Mouse (Mus musculus) forebrain, embryonic 11.5 days (tissue): ENCODE measurements around the gene Shroom4. TPM values are rescaled to one million over a fixed set of nuclear protein-coding genes. Genes with fewer than 3 reads are reported as not detected.
A peak's percentile ranks its signal among the peaks of the same experiment; 100 is the strongest.
"Not testable (repeated sequence)": the region's sequence is repeated elsewhere in the genome, so short reads cannot be mapped to it uniquely, and the experiment has no call there.

ENCODE experiments used
- ATAC-seq: fragments of 200-750 bp; cut with Nextera tagmentation; replicated peaks from 2 replicates; pipeline ENCODE4 v1.8.0; 2017; ENCODE audit warnings: moderate TSS enrichment; ENCODE audit not compliant: low FRiP score
- DNase-seq: peaks from one replicate; pipeline ENCODE4 v3.0.0-alpha.2; 2017; ENCODE audit warnings: low spot score
- H3K27ac ChIP-seq: fragments of 300-500 bp; sonication (generic); 2 replicates; pipeline ENCODE4 v1.5.1; 2014; ENCODE audit warnings: low read depth, low read length
- H3K27me3 ChIP-seq: fragments of 300-500 bp; sonication (generic); 2 replicates; pipeline ENCODE4 v1.6.1; 2014; ENCODE audit warnings: mild to moderate bottlenecking, low read length, mixed read lengths; ENCODE audit not compliant: control insufficient read depth, insufficient read depth
- H3K36me3 ChIP-seq: fragments of 300-500 bp; sonication (generic); 2 replicates; pipeline ENCODE4 v1.6.1; 2014; ENCODE audit warnings: mild to moderate bottlenecking, low read length, moderate library complexity, mixed read lengths; ENCODE audit not compliant: control insufficient read depth, insufficient read depth
- H3K4me1 ChIP-seq: fragments of 300-500 bp; sonication (generic); replicated peaks from 2 replicates; pipeline ENCODE4 v1.6.1; 2014; ENCODE audit warnings: low read length, mixed read lengths; ENCODE audit not compliant: control insufficient read depth, insufficient read depth
- H3K4me2 ChIP-seq: fragments of 300-500 bp; sonication (generic); 2 replicates; pipeline ENCODE4 v1.6.1; 2014; ENCODE audit warnings: low read depth, mild to moderate bottlenecking, low read length, moderate library complexity, mixed read lengths; ENCODE audit not compliant: severe bottlenecking
- H3K4me3 ChIP-seq: fragments of 300-500 bp; sonication (generic); 2 replicates; pipeline ENCODE4 v1.5.1; 2014; ENCODE audit warnings: low read depth, low read length
- H3K9ac ChIP-seq: fragments of 300-500 bp; sonication (generic); 2 replicates; pipeline ENCODE4 v1.6.1; 2014; ENCODE audit warnings: low read length
- H3K9me3 ChIP-seq: fragments of 300-500 bp; sonication (generic); 2 replicates; pipeline ENCODE4 v1.6.1; 2016; ENCODE audit warnings: low read length, mixed read lengths; ENCODE audit not compliant: control insufficient read depth
- WGBS: fragments of 180-500 bp; shearing (Covaris S2); extraction: QIAGEN DNeasy Blood & Tissue Kit; methylation state at CpG from one replicate; pipeline ENCODE4 v1.1.7; 2014; 5-methylcytosine and 5-hydroxymethylcytosine counted together
- polyA plus RNA-seq: library from polyadenylated mRNA; unstranded; fragments of >200 nt; fragmentation: Nextera tagmentation; extraction: Ambion mirVana; gene quantifications from 2 replicates; pipeline ENCODE4 v1.2.1, GENCODE M21; 2014

The Shroom4 gene
- polyA plus RNA-seq, 1 experiment from 2014 or later = 5.4 TPM

DNA sequence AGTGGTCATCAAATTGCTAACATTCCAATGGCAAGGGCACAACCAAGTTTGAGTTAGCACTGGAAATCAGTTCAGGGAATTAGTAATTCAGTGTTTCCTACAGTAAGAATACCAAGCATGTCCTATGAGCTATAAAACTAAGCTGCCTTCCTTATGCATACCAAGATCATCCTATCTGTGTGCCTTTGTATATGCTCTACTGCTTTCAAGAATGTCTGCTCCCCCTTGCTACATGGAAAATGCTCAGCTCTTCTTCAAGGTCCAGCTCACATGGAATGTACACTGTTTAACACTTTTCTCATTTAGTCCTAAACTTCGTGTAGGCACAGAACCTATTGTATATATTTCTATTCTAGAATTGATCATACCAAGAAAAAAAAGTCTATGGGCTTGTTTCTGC lies 69.6 kb downstream of the Shroom4 start:
- WGBS = no CpG with 5 or more reads among the region's 1 CpGs
- H3K27ac ChIP-seq, H3K9ac ChIP-seq, H3K4me3 ChIP-seq, H3K27me3 ChIP-seq, H3K4me1 ChIP-seq, H3K9me3 ChIP-seq, DNase-seq, ATAC-seq, H3K4me2 ChIP-seq, H3K36me3 ChIP-seq: not testable (repeated sequence)

DNA sequence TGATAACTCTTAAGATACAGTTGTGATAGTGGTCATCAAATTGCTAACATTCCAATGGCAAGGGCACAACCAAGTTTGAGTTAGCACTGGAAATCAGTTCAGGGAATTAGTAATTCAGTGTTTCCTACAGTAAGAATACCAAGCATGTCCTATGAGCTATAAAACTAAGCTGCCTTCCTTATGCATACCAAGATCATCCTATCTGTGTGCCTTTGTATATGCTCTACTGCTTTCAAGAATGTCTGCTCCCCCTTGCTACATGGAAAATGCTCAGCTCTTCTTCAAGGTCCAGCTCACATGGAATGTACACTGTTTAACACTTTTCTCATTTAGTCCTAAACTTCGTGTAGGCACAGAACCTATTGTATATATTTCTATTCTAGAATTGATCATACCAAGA lies 72.9 kb downstream of the Shroom4 start:
- H3K4me1 ChIP-seq, H3K9me3 ChIP-seq, H3K4me3 ChIP-seq, H3K9ac ChIP-seq, H3K27ac ChIP-seq, DNase-seq, H3K4me2 ChIP-seq, H3K27me3 ChIP-seq, ATAC-seq, H3K36me3 ChIP-seq: not testable (repeated sequence)
- WGBS = no CpG with 5 or more reads among the region's 1 CpGs

DNA sequence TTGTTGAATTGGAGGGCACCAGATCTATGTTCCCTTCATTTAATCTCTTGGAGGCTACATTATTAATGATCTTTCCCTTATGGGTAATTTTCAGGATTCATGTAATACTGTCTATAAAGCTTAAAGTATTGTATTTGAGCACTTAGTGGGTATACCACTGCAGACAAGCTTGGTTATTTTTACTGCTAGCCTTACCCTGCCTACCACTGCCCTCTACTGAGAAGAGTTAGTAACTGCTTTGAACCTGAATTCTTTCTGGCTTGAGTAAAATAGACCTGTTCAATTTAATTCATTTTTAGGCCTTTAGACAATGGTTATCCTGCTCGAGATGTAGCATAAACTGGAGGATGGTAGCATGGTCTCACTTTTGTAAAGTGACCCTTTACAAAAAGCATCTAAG lies 75.5 kb downstream of the Shroom4 start:
- H3K9me3 ChIP-seq = no peaks in the 10 kb centered on the region
- 38% methylated on average over 1 of the region's 1 CpGs for WGBS
- DNase-seq = no peak

DNA sequence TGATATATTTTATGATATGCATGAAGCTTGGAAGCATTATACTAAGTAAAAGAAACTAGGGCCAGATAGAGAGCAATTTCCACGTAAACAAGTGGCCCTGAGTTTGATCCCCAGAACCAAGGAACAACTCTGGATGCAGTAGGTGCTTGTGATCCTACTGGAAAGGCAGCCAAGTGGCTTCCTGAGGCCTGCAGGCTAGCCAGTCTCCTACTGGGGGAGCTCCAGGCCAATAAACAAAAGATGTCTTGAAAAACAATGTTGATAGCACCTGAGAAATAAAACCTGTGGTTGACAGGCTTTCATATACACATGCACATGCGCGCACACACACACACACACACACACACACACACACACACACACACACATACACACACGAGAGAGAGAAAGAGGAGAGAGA lies 82.6 kb downstream of the Shroom4 start:
- H3K36me3 ChIP-seq = no peaks in the 10 kb centered on the region
- DNase-seq (no peak), ATAC-seq (no peak)
- H3K9ac ChIP-seq = no peak overlapping the region
- H3K9me3 ChIP-seq = no peaks in the 10 kb centered on the region
- 77% methylated on average over 4 of the region's 4 CpGs for WGBS
- H3K4me3 ChIP-seq = no peak overlapping the region
- H3K27me3 ChIP-seq = no peaks in the 10 kb centered on the region
- H3K27ac ChIP-seq = no peak overlapping the region
- no peak overlapping the region for H3K4me2 ChIP-seq
- H3K4me1 ChIP-seq = no peaks in the 10 kb centered on the region

More for the DNA sequence above, 75.5 kb downstream of the Shroom4 start:
- H3K4me2 ChIP-seq = no peak overlapping the region
- no peak overlapping the region for H3K4me3 ChIP-seq
- no peak for ATAC-seq
- no peaks in the 10 kb centered on the region for H3K36me3 ChIP-seq
- no peaks in the 10 kb centered on the region for H3K4me1 ChIP-seq
- H3K9ac ChIP-seq = no peak overlapping the region
- H3K27ac ChIP-seq = no peak overlapping the region
- no peaks in the 10 kb centered on the region for H3K27me3 ChIP-seq

DNA sequence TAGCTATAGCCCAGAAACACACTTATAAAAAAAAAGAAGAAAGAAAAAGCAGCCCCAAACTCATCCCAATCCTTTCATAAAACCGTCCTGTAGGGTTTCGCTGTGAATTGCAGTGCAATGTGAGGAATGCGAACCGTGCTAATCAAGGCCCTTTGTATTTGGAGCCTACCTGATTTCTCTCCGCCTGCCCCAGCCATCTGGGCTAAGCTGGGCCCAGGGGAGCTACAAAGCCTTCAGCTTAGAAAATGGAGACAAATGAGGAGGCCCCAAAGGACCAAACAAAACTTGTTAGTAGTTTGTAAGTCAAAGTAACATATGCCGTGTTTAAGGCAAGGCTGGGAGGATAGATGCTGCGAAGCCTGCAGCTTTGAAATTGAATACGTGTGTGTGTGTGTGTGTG lies 84.2 kb downstream of the Shroom4 start:
- no peaks in the 10 kb centered on the region for H3K9me3 ChIP-seq
- H3K36me3 ChIP-seq = no peaks in the 10 kb centered on the region
- H3K4me3 ChIP-seq = no peak overlapping the region
- H3K27ac ChIP-seq = peak overlapping the region; percentile 31; the same call in 1 of the 2 replicates
- no peak overlapping the region for H3K4me2 ChIP-seq
- 19% methylated on average over 8 of the region's 8 CpGs for WGBS
- no peaks in the 10 kb centered on the region for H3K27me3 ChIP-seq
- H3K4me1 ChIP-seq = no peaks in the 10 kb centered on the region
- no peak overlapping the region for H3K9ac ChIP-seq
- DNase-seq (peak; percentile 48), ATAC-seq (no peak)

DNA sequence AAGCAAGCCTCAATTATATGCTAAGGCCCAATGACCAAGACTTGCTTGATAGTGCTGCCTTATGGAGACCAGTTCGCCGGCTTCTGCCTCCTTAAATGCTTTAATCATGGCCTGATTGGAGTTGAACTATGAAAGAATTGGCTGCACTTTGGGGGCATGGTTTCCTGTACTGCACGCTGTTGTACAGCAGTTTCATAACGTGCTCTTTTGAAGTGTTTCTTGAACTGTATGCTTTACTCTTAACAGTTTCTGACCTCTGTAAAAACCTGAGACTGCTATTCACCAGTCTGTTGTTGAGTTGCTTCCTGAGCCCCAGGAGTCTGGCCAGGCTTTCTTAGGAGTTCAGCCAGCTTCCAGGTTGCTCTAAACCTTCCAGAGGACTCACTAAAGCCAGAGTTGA lies 90.8 kb downstream of the Shroom4 start:
- ATAC-seq (no peak), DNase-seq (no peak)
- H3K36me3 ChIP-seq = no peaks in the 10 kb centered on the region
- no peak overlapping the region for H3K9ac ChIP-seq
- no peak overlapping the region for H3K4me3 ChIP-seq
- H3K4me2 ChIP-seq = no peak overlapping the region
- no peaks in the 10 kb centered on the region for H3K9me3 ChIP-seq
- 75% methylated on average over 4 of the region's 4 CpGs for WGBS
- peaks cover 2% of the 10 kb centered on the region; the same call in 1 of the 2 replicates for H3K4me1 ChIP-seq
- H3K27me3 ChIP-seq = no peaks in the 10 kb centered on the region
- no peak overlapping the region for H3K27ac ChIP-seq

DNA sequence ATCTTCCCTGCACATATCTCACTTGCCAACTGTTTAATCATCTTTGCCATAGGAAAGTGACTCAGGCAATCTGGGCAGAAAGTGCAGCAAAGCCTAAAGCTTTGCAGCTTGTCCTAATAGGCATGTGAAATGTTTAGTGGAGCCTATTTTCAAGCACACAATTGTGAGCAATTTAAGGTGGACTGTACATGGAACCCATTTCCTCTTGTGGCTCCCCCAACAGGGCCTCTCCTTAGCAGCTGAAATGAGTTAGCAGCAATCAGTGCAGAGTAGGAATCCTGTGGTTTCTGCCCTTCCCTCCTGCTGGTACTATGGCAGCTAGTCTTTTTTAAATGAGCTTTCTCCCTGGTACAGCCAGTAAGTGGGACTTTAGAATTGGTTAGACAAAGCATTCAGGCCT lies 95.8 kb downstream of the Shroom4 start:
- peaks cover 2% of the 10 kb centered on the region; the same call in 1 of the 2 replicates for H3K4me1 ChIP-seq
- no peaks in the 10 kb centered on the region for H3K27me3 ChIP-seq
- H3K4me2 ChIP-seq = no peak overlapping the region
- H3K9ac ChIP-seq = no peak overlapping the region
- DNase-seq (no peak), ATAC-seq (no peak)
- no peaks in the 10 kb centered on the region for H3K36me3 ChIP-seq
- no peaks in the 10 kb centered on the region for H3K9me3 ChIP-seq
- no peak overlapping the region for H3K27ac ChIP-seq
- no peak overlapping the region for H3K4me3 ChIP-seq

DNA sequence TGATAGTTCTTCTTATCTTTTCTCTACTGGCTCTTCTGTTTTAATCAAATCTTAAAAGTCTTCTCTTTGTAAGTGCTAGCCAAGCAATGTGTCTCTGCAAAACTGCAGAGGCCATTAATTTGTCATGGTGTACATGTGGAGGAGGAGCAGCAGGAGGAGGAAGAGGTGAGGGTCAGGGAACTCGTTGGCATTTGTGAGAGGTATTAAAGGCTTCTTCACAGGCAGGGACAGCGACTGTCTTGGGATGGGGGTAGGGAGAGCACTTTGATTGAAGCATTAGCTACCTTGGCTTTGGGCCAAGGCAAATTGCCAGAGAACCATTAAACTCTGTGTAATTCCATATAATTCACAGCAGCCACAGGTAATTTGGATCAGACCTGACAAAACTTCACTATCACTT lies 96.7 kb downstream of the Shroom4 start:
- no peak overlapping the region for H3K9ac ChIP-seq
- no peaks in the 10 kb centered on the region for H3K36me3 ChIP-seq
- H3K9me3 ChIP-seq = no peaks in the 10 kb centered on the region
- no peak overlapping the region for H3K4me2 ChIP-seq
- no peaks in the 10 kb centered on the region for H3K27me3 ChIP-seq
- H3K4me3 ChIP-seq = no peak overlapping the region
- WGBS = 38% methylated on average over 2 of the region's 2 CpGs
- H3K4me1 ChIP-seq = peaks cover 2% of the 10 kb centered on the region; the same call in 1 of the 2 replicates
- no peak overlapping the region for H3K27ac ChIP-seq
- ATAC-seq (no peak), DNase-seq (no peak)

DNA sequence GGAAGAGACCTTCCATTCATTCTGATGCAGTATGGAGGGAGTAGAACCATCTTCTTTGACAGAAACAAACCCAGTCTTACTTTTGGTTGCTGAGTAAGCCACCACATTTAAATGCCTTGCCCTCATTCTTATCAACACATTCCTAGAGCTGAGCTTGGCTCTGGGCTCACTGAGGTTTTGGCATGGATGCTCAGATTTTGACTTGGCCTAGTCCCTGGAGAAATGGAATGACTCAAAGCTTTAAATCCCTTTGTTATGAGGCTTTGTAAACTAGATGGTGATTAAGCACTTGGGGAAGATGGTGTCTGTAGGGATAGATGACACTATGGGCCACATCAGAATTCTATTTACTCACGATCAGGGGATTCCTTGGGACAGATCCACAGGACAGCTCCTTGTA lies 102.2 kb downstream of the Shroom4 start:
- Histone ChIP-seq H3K27ac (no peak overlapping the region), H3K4me1 (no peaks in the 10 kb centered on the region), H3K4me3 (no peak overlapping the region), H3K4me2 (no peak overlapping the region), H3K36me3 (no peaks in the 10 kb centered on the region), H3K9me3 (no peaks in the 10 kb centered on the region), H3K27me3 (no peaks in the 10 kb centered on the region), H3K9ac (no peak overlapping the region)
- no peak for ATAC-seq
- DNase-seq = no peak
- 78% methylated on average over 1 of the region's 1 CpGs for WGBS
